Mouse (Mus musculus) lung, postnatal 25 days (tissue): Measurements from ENCODE around the gene Emc10.
A peak's percentile ranks its signal among the peaks of the same experiment; 100 is the strongest.

Experiments
- DNase-seq: peaks from one replicate; pipeline ENCODE4 v3.0.0; 2022; ENCODE audit warnings: low spot score

Emc10 gene

GRCm38 (mm10) chr7:44525126-44525832, 28.9 kb upstream of the Emc10 start:
- peak; percentile 91 for DNase-seq

- DNase-seq: no peak
Observed at GRCm38 (mm10) chr7:44524502-44524901, 28.2 kb upstream of the Emc10 start, which contains the start of gene Mybpc2. Mybpc2 (minus strand) TSS chr7:44524656.

- DNase-seq: no peak
Observed at GRCm38 (mm10) chr7:44523056-44523455, 26.7 kb upstream of the Emc10 start.

GRCm38 (mm10) chr7:44521710-44522109, 25.4 kb upstream of the Emc10 start:
- DNase-seq: peak; percentile 65

GRCm38 (mm10) chr7:44520990-44521389, 24.7 kb upstream of the Emc10 start:
- no peak for DNase-seq

- DNase-seq: no peak
Observed at GRCm38 (mm10) chr7:44519240-44519913, 23.0 kb upstream of the Emc10 start.

- no peak for DNase-seq
Observed at GRCm38 (mm10) chr7:44507491-44507890, 11.2 kb upstream of the Emc10 start.

GRCm38 (mm10) chr7:44501563-44502115, 5.3 kb upstream of the Emc10 start:
- DNase-seq: peak; percentile 58

GRCm38 (mm10) chr7:44500046-44500445, 3.7 kb upstream of the Emc10 start:
- DNase-seq: no peak

GRCm38 (mm10) chr7:44498922-44499321, 2.6 kb upstream of the Emc10 start:
- no peak for DNase-seq

- DNase-seq: no peak
Observed at GRCm38 (mm10) chr7:44497361-44498055, 1.2 kb upstream of the Emc10 start.

- no peak for DNase-seq
Observed at GRCm38 (mm10) chr7:44496771-44497109, 411 bp upstream of the Emc10 start.

GRCm38 (mm10) chr7:44495086-44495485, 1.2 kb downstream of the Emc10 start:
- no peak for DNase-seq

- DNase-seq: no peak
Observed at GRCm38 (mm10) chr7:44494681-44495080, 1.6 kb downstream of the Emc10 start.

- DNase-seq: no peak
Observed at GRCm38 (mm10) chr7:44492166-44492826, 4.0 kb downstream of the Emc10 start.

- no peak for DNase-seq
Observed at GRCm38 (mm10) chr7:44491391-44491790, 4.9 kb downstream of the Emc10 start.

- DNase-seq: no peak
Observed at GRCm38 (mm10) chr7:44490281-44490680, 6.0 kb downstream of the Emc10 start.

- no peak for DNase-seq
Observed at GRCm38 (mm10) chr7:44488545-44488944, 7.8 kb downstream of the Emc10 start.

GRCm38 (mm10) chr7:44487936-44488335, 8.4 kb downstream of the Emc10 start:
- DNase-seq: no peak

GRCm38 (mm10) chr7:44486927-44487575, 9.3 kb downstream of the Emc10 start:
- DNase-seq: no peak

GRCm38 (mm10) chr7:44485572-44486195, 10.6 kb downstream of the Emc10 start:
- no peak for DNase-seq
